Mouse (Mus musculus) erythroblast, embryonic 14.5 days (primary cell): ENCODE data around the gene Klhl25.

Source experiments
- GATA1 ChIP-seq: IDR thresholded peaks from 2 replicates; pipeline ENCODE4 v1.6.1; 2012; ENCODE audit warnings: low read length, inconsistent platforms, mixed read lengths
- TAL1 ChIP-seq: IDR thresholded peaks from 3 replicates; pipeline ENCODE4 v1.6.1; 2012; ENCODE audit warnings: low read length, inconsistent platforms, mixed read lengths

- no peak for TF ChIP-seq GATA1
- TF ChIP-seq TAL1 = no peak
Measured at GRCm38 (mm10) chr7:75823071-75823470, 25.0 kb upstream of the Klhl25 start.
